Mouse (Mus musculus): ENCODE data around the gene Nfix. TPM values are rescaled to one million over a fixed set of nuclear protein-coding genes. Genes with fewer than 3 reads are reported as not detected.
"Not testable (repeated sequence)": the region's sequence is repeated elsewhere in the genome, so short reads cannot be mapped to it uniquely, and the experiment has no call there.

The Nfix gene
- total and polyA plus RNA-seq, 2 experiments from 2014 or later: 92.5 to 123 TPM

- H3K27me3 ChIP-seq (ENCODE audit: insufficient read depth, low read length): no peaks in the 10 kb centered on the region
- no peak for TF ChIP-seq CTCF (IDR thresholded peaks at IDR 0.05; ENCODE audit: low read depth)
- no peak overlapping the region for H3K4me2 ChIP-seq (ENCODE audit: low read depth, low read length)
- no peak overlapping the region for H3K9ac ChIP-seq (replicated peaks; ENCODE audit: low read length)
- peaks cover 22% of the 10 kb centered on the region for H3K4me1 ChIP-seq (ENCODE audit: insufficient read depth, low read length)
- H3K9me3 ChIP-seq (ENCODE audit: low read length): no peaks in the 10 kb centered on the region
- H3K4me3 ChIP-seq (ENCODE audit: low read length): no peak overlapping the region
- peak overlapping the region; percentile 41; the same call in 1 of the 2 replicates for H3K27ac ChIP-seq
- no peak for ATAC-seq
- DNase-seq (ENCODE audit: low spot score): peak; percentile 58
- H3K36me3 ChIP-seq (ENCODE audit: insufficient read depth, low read length): no peaks in the 10 kb centered on the region
- 10% methylated on average over 3 of the region's 3 CpGs for WGBS
Observed at GRCm38 (mm10) chr8:84684537-84684936, 115.6 kb downstream of the Nfix start.

- no peak for TF ChIP-seq CTCF (IDR thresholded peaks at IDR 0.05; ENCODE audit: low read depth)
- DNase-seq (ENCODE audit: low spot score) (no peak), ATAC-seq (no peak)
- H3K27ac ChIP-seq: no peak overlapping the region
- H3K4me2 ChIP-seq (ENCODE audit: low read depth, low read length): no peak overlapping the region
- H3K4me1 ChIP-seq (ENCODE audit: insufficient read depth, low read length): peaks cover 18% of the 10 kb centered on the region
- H3K27me3 ChIP-seq (ENCODE audit: insufficient read depth, low read length): no peaks in the 10 kb centered on the region
- H3K36me3 ChIP-seq (ENCODE audit: insufficient read depth, low read length): no peaks in the 10 kb centered on the region
- H3K4me3 ChIP-seq (ENCODE audit: low read length): no peak overlapping the region
- WGBS: 89% methylated on average over 2 of the region's 2 CpGs
- no peaks in the 10 kb centered on the region for H3K9me3 ChIP-seq (ENCODE audit: low read length)
- no peak overlapping the region for H3K9ac ChIP-seq (replicated peaks; ENCODE audit: low read length)
Observed at GRCm38 (mm10) chr8:84682257-84682656, 117.9 kb downstream of the Nfix start.

GRCm38 (mm10) chr8:84681476-84681875, 118.7 kb downstream of the Nfix start:
- Histone ChIP-seq H3K4me2 (ENCODE audit: low read depth, low read length) (no peak overlapping the region), H3K27me3 (ENCODE audit: insufficient read depth, low read length) (no peaks in the 10 kb centered on the region), H3K9me3 (ENCODE audit: low read length) (no peaks in the 10 kb centered on the region), H3K9ac (replicated peaks; ENCODE audit: low read length) (no peak overlapping the region), H3K36me3 (ENCODE audit: insufficient read depth, low read length) (no peaks in the 10 kb centered on the region), H3K4me1 (ENCODE audit: insufficient read depth, low read length) (peaks cover 18% of the 10 kb centered on the region), H3K27ac (no peak overlapping the region), H3K4me3 (ENCODE audit: low read length) (no peak overlapping the region)
- no peak for TF ChIP-seq CTCF (IDR thresholded peaks at IDR 0.05; ENCODE audit: low read depth)
- 73% methylated on average over 2 of the region's 2 CpGs for WGBS
- DNase-seq (ENCODE audit: low spot score) (no peak), ATAC-seq (no peak)

GRCm38 (mm10) chr8:84677305-84677704, 122.8 kb downstream of the Nfix start:
- H3K9me3 ChIP-seq (ENCODE audit: low read length): no peaks in the 10 kb centered on the region
- ATAC-seq (no peak), DNase-seq (ENCODE audit: low spot score) (no peak)
- TF ChIP-seq CTCF (IDR thresholded peaks at IDR 0.05; ENCODE audit: low read depth): no peak
- no peak overlapping the region for H3K27ac ChIP-seq
- H3K36me3 ChIP-seq (ENCODE audit: insufficient read depth, low read length): peaks cover 36% of the 10 kb centered on the region
- no peaks in the 10 kb centered on the region for H3K4me1 ChIP-seq (ENCODE audit: insufficient read depth, low read length)
- no peak overlapping the region for H3K4me3 ChIP-seq (ENCODE audit: low read length)
- H3K9ac ChIP-seq (replicated peaks; ENCODE audit: low read length): no peak overlapping the region
- H3K4me2 ChIP-seq (ENCODE audit: low read depth, low read length): no peak overlapping the region
- WGBS: 91% methylated on average over 5 of the region's 5 CpGs
- H3K27me3 ChIP-seq (ENCODE audit: insufficient read depth, low read length): no peaks in the 10 kb centered on the region

GRCm38 (mm10) chr8:84670295-84671006, 129.7 kb downstream of the Nfix start:
- H3K27me3 ChIP-seq (ENCODE audit: insufficient read depth, low read length); H3K4me2 ChIP-seq (ENCODE audit: low read depth, low read length); H3K9ac ChIP-seq (replicated peaks; ENCODE audit: low read length); H3K4me1 ChIP-seq (ENCODE audit: insufficient read depth, low read length); H3K9me3 ChIP-seq (ENCODE audit: low read length); H3K4me3 ChIP-seq (ENCODE audit: low read length); DNase-seq (ENCODE audit: low spot score); H3K27ac ChIP-seq: not testable (repeated sequence)
- WGBS: 88% methylated on average over 5 of the region's 5 CpGs
- 0 out of 2 replicates have a peak, but pooled peaks have one; percentile 4 for ATAC-seq
- peaks cover 26% of the 10 kb centered on the region for H3K36me3 ChIP-seq (ENCODE audit: insufficient read depth, low read length)

GRCm38 (mm10) chr8:84668731-84669485, 131.2 kb downstream of the Nfix start:
- WGBS: 82% methylated on average over 6 of the region's 6 CpGs
- ATAC-seq (no peak), DNase-seq (ENCODE audit: low spot score) (no peak)
- Histone ChIP-seq H3K4me3 (ENCODE audit: low read length) (no peak overlapping the region), H3K4me1 (ENCODE audit: insufficient read depth, low read length) (peaks cover 4% of the 10 kb centered on the region), H3K27ac (no peak overlapping the region), H3K36me3 (ENCODE audit: insufficient read depth, low read length) (peaks cover 11% of the 10 kb centered on the region), H3K9me3 (ENCODE audit: low read length) (no peaks in the 10 kb centered on the region), H3K4me2 (ENCODE audit: low read depth, low read length) (no peak overlapping the region), H3K9ac (replicated peaks; ENCODE audit: low read length) (no peak overlapping the region), H3K27me3 (ENCODE audit: insufficient read depth, low read length) (no peaks in the 10 kb centered on the region)
- no peak for TF ChIP-seq CTCF (IDR thresholded peaks at IDR 0.05; ENCODE audit: low read depth)

GRCm38 (mm10) chr8:84668081-84668480, 132.1 kb downstream of the Nfix start:
- Histone ChIP-seq H3K36me3 (ENCODE audit: insufficient read depth, low read length) (peaks cover 5% of the 10 kb centered on the region; the same call in 1 of the 2 replicates), H3K4me1 (ENCODE audit: insufficient read depth, low read length) (peaks cover 4% of the 10 kb centered on the region), H3K9me3 (ENCODE audit: low read length) (no peaks in the 10 kb centered on the region), H3K27me3 (ENCODE audit: insufficient read depth, low read length) (no peaks in the 10 kb centered on the region), H3K27ac (no peak overlapping the region), H3K9ac (replicated peaks; ENCODE audit: low read length) (no peak overlapping the region), H3K4me3 (ENCODE audit: low read length) (no peak overlapping the region), H3K4me2 (ENCODE audit: low read depth, low read length) (no peak overlapping the region)
- TF ChIP-seq CTCF (IDR thresholded peaks at IDR 0.05; ENCODE audit: low read depth): no peak
- DNase-seq (ENCODE audit: low spot score) (no peak), ATAC-seq (no peak)
- 67% methylated on average over 1 of the region's 1 CpGs for WGBS

Data from hindbrain, postnatal 0 days (tissue).